Mouse (Mus musculus) kidney, embryonic 16.5 days (tissue): ENCODE results near the gene Sycp3. TPM values are rescaled to one million over a fixed set of nuclear protein-coding genes. Genes with fewer than 3 reads are reported as not detected.

Experiments used
- ATAC-seq: fragments of 200-750 bp; cut with Nextera tagmentation; 2 replicates; pipeline ENCODE4 v1.8.0; 2017; ENCODE audit warnings: moderate TSS enrichment; ENCODE audit not compliant: low FRiP score, low TSS enrichment
- H3K27ac ChIP-seq: fragments of 300-500 bp; sonication (generic); 2 replicates; pipeline ENCODE4 v1.5.1; 2014; ENCODE audit warnings: low read length
- H3K27me3 ChIP-seq: fragments of 300-500 bp; sonication (generic); 2 replicates; pipeline ENCODE4 v1.6.1; 2014; ENCODE audit warnings: low read length, control low read depth, mixed read lengths; ENCODE audit not compliant: insufficient read depth
- H3K36me3 ChIP-seq: fragments of 300-500 bp; sonication (generic); 2 replicates; pipeline ENCODE4 v1.6.1; 2014; ENCODE audit warnings: low read length, control low read depth, mixed read lengths; ENCODE audit not compliant: insufficient read depth
- H3K4me1 ChIP-seq: fragments of 300-500 bp; sonication (generic); 2 replicates; pipeline ENCODE4 v1.6.1; 2014; ENCODE audit warnings: low read length, control low read depth, mixed read lengths; ENCODE audit not compliant: insufficient read depth
- H3K4me2 ChIP-seq: fragments of 300-500 bp; sonication (generic); replicated peaks from 2 replicates; pipeline ENCODE4 v1.6.1; 2014; ENCODE audit warnings: low read depth, low read length
- H3K4me3 ChIP-seq: fragments of 300-500 bp; sonication (generic); 2 replicates; pipeline ENCODE4 v1.5.1; 2014; ENCODE audit warnings: mild to moderate bottlenecking, low read length
- H3K9ac ChIP-seq: fragments of 300-500 bp; sonication (generic); replicated peaks from 2 replicates; pipeline ENCODE4 v1.6.1; 2014; ENCODE audit warnings: low read length
- H3K9me3 ChIP-seq: fragments of 300-500 bp; sonication (generic); 2 replicates; pipeline ENCODE4 v1.6.1; 2016; ENCODE audit warnings: low read length, control low read depth
- WGBS: fragments of 180-500 bp; shearing (Covaris S2); extraction: QIAGEN DNeasy Blood & Tissue Kit; methylation state at CpG from one replicate; pipeline ENCODE4 v1.1.7; 2014; 5-methylcytosine and 5-hydroxymethylcytosine counted together
- polyA plus RNA-seq: library from polyadenylated mRNA; unstranded; fragments of >200 nt; fragmentation: Nextera tagmentation; extraction: Ambion mirVana; gene quantifications from 2 replicates; pipeline ENCODE4 v1.2.1, GENCODE M21; 2015

Sycp3 gene
- polyA plus RNA-seq, result 0.46 TPM in 1 of 2 replicates, not detected in the other

DNA sequence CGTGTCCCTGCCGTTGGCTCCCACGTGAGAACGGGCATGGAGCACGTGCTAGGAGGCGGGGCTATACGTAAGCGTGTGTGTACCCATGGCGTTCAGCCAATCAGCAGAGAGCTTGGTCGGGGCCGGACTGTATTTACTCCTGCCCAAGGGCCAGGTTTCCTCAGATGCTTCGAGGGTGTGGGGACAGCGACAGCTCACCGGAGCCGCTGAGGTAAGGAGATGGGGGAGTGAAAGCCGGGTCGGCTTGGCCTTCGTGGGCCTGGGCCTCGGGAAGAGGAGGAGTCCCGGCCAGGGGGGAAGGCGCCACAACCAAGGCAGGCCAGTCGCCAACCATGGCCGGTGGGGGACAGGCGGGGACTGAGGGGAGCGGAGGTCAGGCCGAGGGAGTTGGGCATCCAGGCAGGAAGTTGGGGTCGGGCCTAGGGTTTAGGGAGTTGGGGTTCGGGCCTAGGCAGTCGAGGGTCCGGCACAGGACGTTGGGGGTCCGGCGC is at the start of gene Sycp3:
Gene Sycp3, plus strand, starts transcription at position 68 of the 491 bp plus-strand sequence.
- H3K36me3 ChIP-seq, result 0 out of 2 replicates have a peak, but pooled peaks cover under 1% of the 10 kb centered on the region
- H3K4me1 ChIP-seq, result no peaks in the 10 kb centered on the region
- H3K4me3 ChIP-seq, result no peak within 1 kb of the TSS
- no peaks in the 10 kb centered on the region; the same call in 1 of the 2 replicates for H3K9me3 ChIP-seq
- no peak within 1 kb of the TSS for H3K4me2 ChIP-seq
- ATAC-seq, result peak; percentile 58; the same call in 1 of the 2 replicates
- H3K27me3 ChIP-seq, result no peaks in the 10 kb centered on the region
- no peak within 1 kb of the TSS for H3K27ac ChIP-seq
- H3K9ac ChIP-seq, result no peak within 1 kb of the TSS
- 87% methylated on average over 33 of the region's 33 CpGs for WGBS

DNA sequence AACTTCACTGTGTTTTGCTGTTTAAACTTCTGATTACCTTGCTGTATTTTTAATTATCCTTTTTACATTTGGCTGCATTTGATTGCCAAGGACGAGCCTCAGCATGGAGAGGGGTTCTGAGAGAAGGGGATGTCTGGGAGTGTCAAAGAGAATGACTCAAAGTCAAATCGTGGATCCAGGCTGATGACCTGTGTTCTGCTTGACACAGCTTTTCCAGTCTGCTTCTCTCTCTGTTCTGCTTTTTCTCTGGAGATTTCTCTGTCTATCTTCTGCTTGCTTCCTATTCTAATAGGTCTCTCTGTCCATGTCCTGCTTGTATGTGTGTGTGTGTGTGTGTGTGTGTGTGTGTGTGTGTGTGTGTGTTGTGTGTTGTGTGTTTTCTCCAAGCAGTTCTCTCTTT is 49.6 kb upstream of the Sycp3 start:
- H3K4me3 ChIP-seq, result no peak overlapping the region
- ATAC-seq, result no peak
- no peaks in the 10 kb centered on the region; the same call in 1 of the 2 replicates for H3K4me1 ChIP-seq
- H3K27ac ChIP-seq, result no peak overlapping the region
- H3K36me3 ChIP-seq, result no peaks in the 10 kb centered on the region; the same call in 1 of the 2 replicates
- no peaks in the 10 kb centered on the region for H3K27me3 ChIP-seq
- no peak overlapping the region for H3K4me2 ChIP-seq
- no peak overlapping the region for H3K9ac ChIP-seq
- no peaks in the 10 kb centered on the region for H3K9me3 ChIP-seq
- 45% methylated on average over 2 of the region's 2 CpGs for WGBS

DNA sequence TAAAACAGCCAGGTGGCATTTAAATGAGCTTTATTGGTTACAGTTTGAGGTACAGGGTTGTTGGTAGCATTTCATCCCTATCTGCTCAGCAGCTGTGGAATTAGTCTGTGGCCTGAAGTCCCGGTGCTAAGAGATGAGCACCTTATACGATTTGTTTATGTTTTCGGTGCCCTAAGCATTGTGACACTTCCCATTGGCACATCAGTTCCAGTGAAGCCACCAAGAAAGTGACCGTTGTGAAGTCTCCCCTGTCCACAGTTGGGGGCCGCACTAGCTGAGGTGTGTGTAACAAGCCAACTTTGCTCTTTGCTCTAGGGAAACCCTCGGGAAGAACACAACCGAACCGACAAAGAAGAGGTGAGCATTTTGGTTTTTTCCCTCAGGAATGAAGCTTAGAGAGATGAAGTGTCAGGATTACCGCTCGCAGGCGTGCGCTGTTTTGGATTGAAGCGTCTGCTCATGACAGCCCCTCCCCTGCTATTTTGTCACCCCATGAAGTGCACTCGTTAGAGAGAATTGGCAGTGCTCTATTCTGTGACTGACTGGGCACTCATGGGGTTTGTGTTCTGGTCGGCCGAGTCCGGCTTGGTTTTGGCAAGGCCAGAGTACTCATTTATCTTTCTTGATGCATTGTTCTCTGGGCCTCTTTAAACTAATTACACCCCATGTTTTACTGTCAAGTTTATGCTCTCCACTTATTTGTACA is 46.9 kb upstream of the Sycp3 start:
- no peak overlapping the region for H3K9ac ChIP-seq
- 53% methylated on average over 17 of the region's 17 CpGs for WGBS
- H3K9me3 ChIP-seq, result no peaks in the 10 kb centered on the region
- peaks cover 6% of the 10 kb centered on the region for H3K36me3 ChIP-seq
- no peak overlapping the region for H3K4me3 ChIP-seq
- H3K4me1 ChIP-seq, result no peaks in the 10 kb centered on the region; the same call in 1 of the 2 replicates
- ATAC-seq, result no peak
- H3K27me3 ChIP-seq, result no peaks in the 10 kb centered on the region
- H3K4me2 ChIP-seq, result no peak overlapping the region
- no peak overlapping the region for H3K27ac ChIP-seq

DNA sequence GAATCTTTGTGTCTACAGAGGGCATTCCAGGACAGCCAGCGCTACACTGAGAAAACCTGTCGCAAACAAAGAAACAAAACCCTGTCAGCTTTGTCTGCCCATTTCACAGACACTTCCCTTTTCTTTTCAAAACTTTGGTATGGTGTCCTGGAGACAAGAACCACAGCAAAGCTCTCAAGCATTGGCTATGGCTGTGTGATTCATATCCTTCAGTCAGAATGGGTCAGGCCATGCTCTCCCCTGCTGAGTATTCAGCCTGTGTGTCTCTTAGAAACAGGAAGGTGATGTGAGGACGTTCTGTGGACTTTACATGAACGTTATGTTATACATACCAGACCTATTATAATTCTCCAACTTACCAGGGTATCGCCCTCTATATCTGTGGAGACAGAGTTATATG is 41.7 kb upstream of the Sycp3 start:
- no peak for ATAC-seq
- no peak overlapping the region for H3K4me2 ChIP-seq
- H3K4me1 ChIP-seq, result no peaks in the 10 kb centered on the region
- no peaks in the 10 kb centered on the region for H3K9me3 ChIP-seq
- WGBS, result 92% methylated on average over 5 of the region's 5 CpGs
- H3K27me3 ChIP-seq, result no peaks in the 10 kb centered on the region
- peaks cover 15% of the 10 kb centered on the region for H3K36me3 ChIP-seq
- no peak overlapping the region for H3K27ac ChIP-seq
- no peak overlapping the region for H3K4me3 ChIP-seq
- H3K9ac ChIP-seq, result no peak overlapping the region

DNA sequence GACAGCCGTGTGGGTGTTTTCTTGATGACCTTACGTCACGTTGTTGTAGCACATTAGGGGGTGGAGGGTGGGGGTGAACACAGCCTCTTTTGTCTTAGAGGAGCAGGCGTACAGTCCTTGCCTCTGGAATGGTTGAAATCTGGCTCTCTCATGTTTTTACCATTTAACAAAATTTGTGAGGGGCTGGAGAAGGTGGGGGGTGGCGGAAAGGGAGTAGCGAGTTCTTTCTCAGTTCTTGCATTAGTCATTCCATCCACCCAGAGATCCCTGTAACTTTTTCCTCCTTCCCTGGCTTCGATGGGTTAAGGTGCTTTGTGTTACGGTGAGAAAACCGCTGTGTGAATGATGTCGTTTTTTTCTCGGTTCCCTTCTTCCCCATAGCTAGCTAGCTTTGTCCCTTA is 39.2 kb upstream of the Sycp3 start:
- H3K27ac ChIP-seq, result no peak overlapping the region
- H3K36me3 ChIP-seq, result peaks cover 15% of the 10 kb centered on the region
- no peak overlapping the region for H3K9ac ChIP-seq
- no peaks in the 10 kb centered on the region for H3K9me3 ChIP-seq
- no peak overlapping the region for H3K4me3 ChIP-seq
- no peak overlapping the region for H3K4me2 ChIP-seq
- ATAC-seq, result no peak
- no peaks in the 10 kb centered on the region for H3K4me1 ChIP-seq
- no peaks in the 10 kb centered on the region for H3K27me3 ChIP-seq
- WGBS, result 75% methylated on average over 11 of the region's 11 CpGs

DNA sequence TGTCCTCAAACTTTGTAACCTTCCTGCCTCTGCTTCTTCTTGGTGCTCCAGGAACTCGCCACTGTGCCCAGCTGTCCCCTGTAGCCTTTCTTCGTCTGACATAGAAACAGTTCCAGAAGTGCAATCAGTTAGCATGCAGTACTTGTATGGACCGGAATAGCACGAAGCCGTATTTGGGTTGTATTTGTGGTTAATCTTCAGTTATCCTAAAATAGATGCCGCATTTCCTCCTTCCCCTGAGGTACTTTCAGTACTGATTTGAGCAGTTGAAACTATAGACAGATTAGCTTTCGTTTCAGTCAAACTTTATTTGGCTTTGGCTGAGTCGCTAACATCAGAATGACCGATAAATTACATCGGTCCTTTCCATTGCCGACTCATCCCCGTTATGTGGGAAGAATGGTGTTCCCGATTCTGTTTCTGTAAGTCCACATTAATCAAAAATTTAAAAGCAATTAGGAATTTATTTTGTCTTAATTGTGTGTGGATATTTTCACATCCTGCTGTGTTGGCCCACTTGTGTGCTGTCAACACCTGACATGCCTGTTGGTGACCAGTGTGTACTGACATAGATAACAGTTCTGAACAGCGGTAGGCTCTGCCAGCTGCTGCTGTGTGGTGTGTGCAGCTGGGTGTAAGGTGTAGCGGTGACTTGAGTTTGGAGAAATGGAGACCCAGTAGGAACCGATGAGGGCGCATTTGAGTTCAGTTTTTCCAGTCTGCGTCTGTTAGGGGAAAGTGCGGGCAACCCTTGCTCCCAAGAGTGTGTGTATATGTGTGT is 38.5 kb upstream of the Sycp3 start:
- Histone ChIP-seq H3K27me3 (no peaks in the 10 kb centered on the region), H3K36me3 (peaks cover 8% of the 10 kb centered on the region; the same call in 1 of the 2 replicates), H3K4me2 (no peak overlapping the region), H3K9ac (no peak overlapping the region), H3K27ac (no peak overlapping the region), H3K4me3 (no peak overlapping the region), H3K4me1 (no peaks in the 10 kb centered on the region), H3K9me3 (no peaks in the 10 kb centered on the region)
- no peak for ATAC-seq
- WGBS, result 92% methylated on average over 19 of the region's 19 CpGs

DNA sequence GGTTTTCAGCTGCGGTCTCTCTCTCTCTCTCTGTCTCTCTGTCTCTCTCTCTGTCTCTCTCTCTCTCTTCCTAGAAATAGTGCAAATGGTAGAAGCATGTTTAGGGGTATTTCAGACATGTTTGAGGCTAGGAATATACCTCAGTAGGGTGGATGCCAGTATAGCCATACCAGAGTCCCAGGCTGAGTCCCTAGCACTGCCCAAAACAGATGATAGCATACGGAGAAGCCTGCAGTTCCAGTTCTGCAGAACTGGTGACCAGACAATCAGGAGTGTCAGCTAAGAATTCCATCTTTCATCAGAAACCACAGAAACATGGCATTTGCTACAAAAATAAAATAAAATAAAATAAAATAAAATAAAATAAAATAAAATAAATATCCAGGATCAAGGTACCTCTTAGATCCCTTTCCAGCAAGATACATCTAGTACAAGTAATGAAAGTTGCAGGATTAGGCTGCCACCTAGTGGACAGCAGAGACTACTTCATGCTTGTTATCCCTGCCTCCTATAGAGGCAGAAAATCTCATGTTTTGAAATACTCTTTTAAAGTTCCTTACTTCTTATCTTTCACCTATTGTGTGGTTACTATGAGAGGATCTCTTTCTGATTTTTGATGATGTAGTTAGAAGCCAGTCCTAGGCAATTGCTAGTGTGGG is 33.1 kb upstream of the Sycp3 start:
- Histone ChIP-seq H3K9me3 (no peaks in the 10 kb centered on the region), H3K4me2 (no peak overlapping the region), H3K4me3 (no peak overlapping the region), H3K36me3 (peaks cover 4% of the 10 kb centered on the region; the same call in 1 of the 2 replicates), H3K9ac (no peak overlapping the region), H3K27ac (no peak overlapping the region), H3K4me1 (no peaks in the 10 kb centered on the region), H3K27me3 (no peaks in the 10 kb centered on the region)
- WGBS, result 96% methylated on average over 2 of the region's 2 CpGs
- peak; percentile 79; the same call in 1 of the 2 replicates for ATAC-seq

DNA sequence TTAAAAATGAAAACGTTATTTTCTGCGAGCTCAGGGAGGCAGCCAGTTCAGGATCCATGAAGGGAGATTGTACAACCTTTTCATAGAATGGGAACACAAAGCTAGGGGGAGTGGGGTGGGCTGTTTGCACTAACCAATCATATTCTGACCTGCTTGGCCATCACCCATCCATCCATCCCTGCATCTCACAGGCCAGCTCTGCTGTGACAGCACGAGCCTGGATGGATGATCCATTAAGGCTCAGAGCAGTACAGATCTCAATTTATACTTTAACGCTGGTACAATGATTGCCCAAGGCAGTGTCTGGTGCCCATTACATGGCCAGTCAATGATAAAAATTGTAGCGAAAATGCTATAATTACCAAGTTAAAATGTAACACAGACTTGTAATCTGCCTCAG is 32.5 kb upstream of the Sycp3 start:
- no peaks in the 10 kb centered on the region for H3K27me3 ChIP-seq
- no peak overlapping the region for H3K9ac ChIP-seq
- no peaks in the 10 kb centered on the region for H3K4me1 ChIP-seq
- no peaks in the 10 kb centered on the region for H3K9me3 ChIP-seq
- H3K36me3 ChIP-seq, result peaks cover 5% of the 10 kb centered on the region; the same call in 1 of the 2 replicates
- WGBS, result 51% methylated on average over 5 of the region's 5 CpGs
- H3K27ac ChIP-seq, result no peak overlapping the region
- H3K4me2 ChIP-seq, result no peak overlapping the region
- H3K4me3 ChIP-seq, result no peak overlapping the region
- ATAC-seq, result peak; percentile 60; the same call in 1 of the 2 replicates

DNA sequence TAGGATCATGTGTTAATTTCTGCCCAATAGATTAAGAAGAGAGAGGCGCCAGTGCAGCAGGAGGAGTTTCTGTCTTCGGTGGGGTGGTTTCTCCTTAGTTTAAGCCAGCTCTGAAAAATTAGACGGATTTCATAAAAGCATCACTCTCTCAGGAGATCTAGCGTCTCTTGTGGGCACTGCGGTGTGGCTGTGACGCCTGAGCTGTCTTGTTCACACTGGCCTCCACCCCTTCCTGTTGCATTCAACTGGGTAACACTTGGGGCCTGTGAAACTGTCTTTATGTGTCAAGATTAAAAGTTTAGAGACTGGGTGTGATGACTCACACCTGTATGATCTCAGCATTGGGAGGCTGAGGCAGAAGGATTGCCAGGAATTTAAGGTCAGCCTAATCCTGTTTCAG is 31.4 kb upstream of the Sycp3 start:
- H3K9me3 ChIP-seq, result no peaks in the 10 kb centered on the region
- H3K4me3 ChIP-seq, result no peak overlapping the region
- no peak overlapping the region for H3K9ac ChIP-seq
- H3K27me3 ChIP-seq, result no peaks in the 10 kb centered on the region
- ATAC-seq, result no peak
- WGBS, result 88% methylated on average over 6 of the region's 6 CpGs
- H3K4me1 ChIP-seq, result no peaks in the 10 kb centered on the region
- peaks cover 11% of the 10 kb centered on the region; the same call in 1 of the 2 replicates for H3K36me3 ChIP-seq
- no peak overlapping the region for H3K27ac ChIP-seq
- H3K4me2 ChIP-seq, result no peak overlapping the region
